Mouse (Mus musculus): ENCODE data around the gene Camk2n1. TPM values are rescaled to one million over a fixed set of nuclear protein-coding genes. Genes with fewer than 3 reads are reported as not detected.

Gene Camk2n1
- total RNA-seq, 4 experiments from 2014 or later: 966 to 1,102 (median 1,006) TPM

DNA sequence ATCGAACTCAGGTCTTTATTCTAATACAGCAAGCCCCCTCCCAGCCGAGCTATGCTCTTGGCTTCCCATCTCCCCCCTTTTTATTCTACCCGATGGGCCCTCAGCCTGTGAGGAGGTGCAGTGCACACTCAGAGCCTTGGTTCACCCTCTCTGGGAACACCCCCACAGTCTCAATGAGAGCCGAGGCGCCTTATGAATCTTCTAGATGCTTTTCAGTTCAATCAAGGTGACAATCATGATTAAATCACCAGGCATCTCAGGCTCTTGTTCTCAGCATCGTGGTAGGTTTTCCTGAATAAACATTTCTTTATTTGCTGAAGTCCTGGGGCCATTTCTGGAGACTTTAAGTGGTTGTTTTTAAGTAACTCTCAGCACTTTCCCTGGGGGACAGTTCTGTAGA is 53.8 kb downstream of the Camk2n1 start:
- no peak for DNase-seq (ENCODE audit: low spot score in 2 of 2)

Other genes with a start within 250 kb of the Camk2n1 start
- gene Hp1bp3, start 238.0 kb upstream of the Camk2n1 start, total RNA-seq (2022): 100 to 1,000 TPM; 206 to 215 (median 214) TPM
- 10 to 100 TPM; 75.0 to 83.6 (median 79.2) TPM for gene Sh2d5, start 203.9 kb upstream of the Camk2n1 start, total RNA-seq (2022)
- 10 to 100 TPM; 28.1 to 33.2 (median 31.7) TPM for gene Kif17, start 203.9 kb upstream of the Camk2n1 start, total RNA-seq (2022)
- 100 to 1,000 TPM in 1 of 4 experiments, 10 to 100 TPM in 3; 92.1 to 102 (median 93.0) TPM for gene Ddost, start 149.6 kb upstream of the Camk2n1 start, total RNA-seq (2022)
- gene Pink1, start 128.0 kb upstream of the Camk2n1 start, total RNA-seq (2022): 100 to 1,000 TPM; 329 to 369 (median 363) TPM
- 1 to 10 TPM; 3.4 to 5.3 (median 4.4) TPM for gene Cda, start 86.3 kb upstream of the Camk2n1 start, total RNA-seq (2022)
- gene Fam43b, start 57.8 kb upstream of the Camk2n1 start, total RNA-seq (2022): 10 to 100 TPM; 27.9 to 32.2 (median 28.2) TPM
- 10 to 100 TPM; 51.6 to 54.5 (median 52.7) TPM for gene Mul1, start 19.6 kb upstream of the Camk2n1 start, total RNA-seq (2022)
- 1 to 10 TPM; 3.0 to 6.3 (median 4.0) TPM for gene Vwa5b1, start 181.6 kb downstream of the Camk2n1 start, total RNA-seq (2022)

Measured in left cerebral cortex, adult 8-10 months (tissue).